Comparison of ENCODE assay signal across 20 mouse cellular contexts in the genomic region with DNA sequence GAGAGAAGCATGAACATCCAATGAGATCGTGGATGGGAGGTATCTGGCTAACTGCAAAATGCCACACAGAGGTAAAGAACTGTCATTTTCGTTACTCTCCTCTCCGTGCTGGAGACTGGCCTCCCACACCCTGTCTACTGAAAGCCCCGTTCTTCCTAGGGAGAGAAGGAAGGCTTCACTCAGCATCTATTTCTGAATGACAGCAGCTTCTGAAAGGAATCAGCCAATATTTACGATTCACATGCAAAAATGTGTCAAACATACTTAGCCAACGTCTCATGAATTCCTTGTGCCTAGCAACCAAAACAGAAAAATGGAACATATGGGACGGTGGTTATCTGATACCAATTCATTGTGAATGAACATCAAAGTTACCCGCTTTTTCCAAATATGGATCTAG. TPM values are rescaled to one million over a fixed set of nuclear protein-coding genes. Genes with fewer than 3 reads are reported as not detected.
DNase-seq lines count a peak whose midpoint lies in the region; ATAC-seq and TF ChIP-seq lines count a peak whose summit lies in the region.
"Had no signal": no experiment of that assay in that cellular context is flagged by ENCODE, and none has a peak within 500 bp of the region (broad histone marks: within the 10 kb centered on the region; RNA-seq: fewer than 3 reads in every experiment).

No protein-coding gene starts in this region.

- peak; percentile 50 for DNase-seq in forebrain, postnatal 0 days
- peak; percentile 21 for DNase-seq in brain, adult 2 months (ENCODE audit: low read depth, low spot score)
- DNase-seq: adrenal gland, postnatal 10 days; cerebellum, adult 18-20 months; cerebellum, adult 9-11 months; cerebellum, postnatal 36 days; gastrocnemius, postnatal 36 days; heart, adult 11 months; heart, postnatal 36 days; kidney, adult 18-20 months had no signal

- no peaks in the 10 kb centered on the region for H3K9me3 ChIP-seq in forebrain, postnatal 0 days (ENCODE audit: low read length)
- H3K9me3 ChIP-seq in forebrain, embryonic 13.5 days (replicated peaks), result no peaks in the 10 kb centered on the region
- H3K9me3 ChIP-seq in midbrain, embryonic 16.5 days (replicated peaks; ENCODE audit: control insufficient read depth, low read length, poor library complexity, severe bottlenecking), result no peaks in the 10 kb centered on the region
- H3K9me3 ChIP-seq in midbrain, embryonic 13.5 days, result no peaks in the 10 kb centered on the region
- no peaks in the 10 kb centered on the region for H3K9me3 ChIP-seq in intestine, embryonic 15.5 days
- H3K9me3 ChIP-seq: embryonic facial prominence, embryonic 10.5 days; heart, embryonic 13.5 days; hindbrain, embryonic 12.5 days had no signal

- no peaks in the 10 kb centered on the region for H3K36me3 ChIP-seq in forebrain, postnatal 0 days (ENCODE audit: insufficient read depth)
- H3K36me3 ChIP-seq in forebrain, embryonic 13.5 days (ENCODE audit: poor library complexity, severe bottlenecking), result no peaks in the 10 kb centered on the region
- H3K36me3 ChIP-seq in midbrain, embryonic 16.5 days (ENCODE audit: control insufficient read depth, insufficient read depth, low read length), result no peaks in the 10 kb centered on the region
- H3K36me3 ChIP-seq in midbrain, embryonic 13.5 days, result no peaks in the 10 kb centered on the region
- H3K36me3 ChIP-seq in intestine, embryonic 15.5 days, result no peaks in the 10 kb centered on the region
- H3K36me3 ChIP-seq: embryonic facial prominence, embryonic 10.5 days; heart, embryonic 13.5 days; hindbrain, embryonic 12.5 days had no signal

- no peak overlapping the region for H3K27ac ChIP-seq in forebrain, postnatal 0 days (ENCODE audit: low read depth, low read length)
- no peak overlapping the region for H3K27ac ChIP-seq in forebrain, embryonic 13.5 days
- no peak overlapping the region for H3K27ac ChIP-seq in midbrain, embryonic 16.5 days (ENCODE audit: low read length)
- no peak overlapping the region for H3K27ac ChIP-seq in midbrain, embryonic 13.5 days
- H3K27ac ChIP-seq in intestine, embryonic 15.5 days, result no peak overlapping the region
- H3K27ac ChIP-seq: embryonic facial prominence, embryonic 10.5 days; heart, embryonic 13.5 days; hindbrain, embryonic 12.5 days had no signal

- WGBS in forebrain, postnatal 0 days, result 34% methylated on average over 8 of the region's 8 CpGs
- WGBS in forebrain, embryonic 13.5 days, result 71% methylated on average over 8 of the region's 8 CpGs
- 58% methylated on average over 8 of the region's 8 CpGs for whole genome bisulfite sequencing in midbrain, embryonic 16.5 days
- 68% methylated on average over 8 of the region's 8 CpGs for whole genome bisulfite sequencing in midbrain, embryonic 13.5 days
- 62% methylated on average over 8 of the region's 8 CpGs for WGBS in intestine, embryonic 15.5 days

- peak; percentile 65 for ATAC-seq in forebrain, postnatal 0 days
- no peak for ATAC-seq in forebrain, embryonic 13.5 days
- 0 out of 2 replicates have a peak, but pooled peaks have one; percentile 21 for ATAC-seq in midbrain, embryonic 16.5 days
- no peak for ATAC-seq in midbrain, embryonic 13.5 days
- no peak for ATAC-seq in intestine, embryonic 15.5 days

- no peaks in the 10 kb centered on the region for H3K27me3 ChIP-seq in forebrain, postnatal 0 days (ENCODE audit: insufficient read depth, low read length)
- H3K27me3 ChIP-seq in forebrain, embryonic 13.5 days, result no peaks in the 10 kb centered on the region
- no peaks in the 10 kb centered on the region for H3K27me3 ChIP-seq in midbrain, embryonic 16.5 days (ENCODE audit: control insufficient read depth, insufficient read depth, low read depth, low read length)
- no peaks in the 10 kb centered on the region for H3K27me3 ChIP-seq in midbrain, embryonic 13.5 days
- no peaks in the 10 kb centered on the region for H3K27me3 ChIP-seq in intestine, embryonic 15.5 days (replicated peaks)
- H3K27me3 ChIP-seq: heart, embryonic 13.5 days; hindbrain, embryonic 12.5 days had no signal

- no peak overlapping the region for H3K4me3 ChIP-seq in forebrain, postnatal 0 days (ENCODE audit: low read depth, low read length)
- H3K4me3 ChIP-seq in forebrain, embryonic 13.5 days, result no peak overlapping the region
- no peak overlapping the region for H3K4me3 ChIP-seq in midbrain, embryonic 16.5 days (ENCODE audit: low read depth, low read length)
- no peak overlapping the region for H3K4me3 ChIP-seq in midbrain, embryonic 13.5 days (replicated peaks)
- H3K4me3 ChIP-seq in intestine, embryonic 15.5 days (replicated peaks), result no peak overlapping the region
- H3K4me3 ChIP-seq: embryonic facial prominence, embryonic 10.5 days; heart, embryonic 13.5 days; hindbrain, embryonic 12.5 days had no signal

- no peak overlapping the region for H3K9ac ChIP-seq in forebrain, postnatal 0 days
- no peak overlapping the region for H3K9ac ChIP-seq in forebrain, embryonic 13.5 days
- no peak overlapping the region for H3K9ac ChIP-seq in midbrain, embryonic 16.5 days (ENCODE audit: low read depth, low read length)
- H3K9ac ChIP-seq in midbrain, embryonic 13.5 days (replicated peaks), result no peak overlapping the region
- H3K9ac ChIP-seq in intestine, embryonic 15.5 days, result no peak overlapping the region
- H3K9ac ChIP-seq: heart, embryonic 13.5 days; hindbrain, embryonic 12.5 days had no signal

- no peak overlapping the region for H3K4me2 ChIP-seq in forebrain, postnatal 0 days (ENCODE audit: low read depth)
- H3K4me2 ChIP-seq in forebrain, embryonic 13.5 days, result no peak overlapping the region
- no peak overlapping the region for H3K4me2 ChIP-seq in midbrain, embryonic 16.5 days (ENCODE audit: low read length)
- no peak overlapping the region for H3K4me2 ChIP-seq in midbrain, embryonic 13.5 days (replicated peaks)
- H3K4me2 ChIP-seq in intestine, embryonic 15.5 days (replicated peaks), result no peak overlapping the region
- H3K4me2 ChIP-seq: heart, embryonic 13.5 days; hindbrain, embryonic 12.5 days had no signal

- TF ChIP-seq CTCF in forebrain, postnatal 0 days (IDR thresholded peaks at IDR 0.05; ENCODE audit: low read depth), result no peak

- peaks cover 5% of the 10 kb centered on the region; the same call in 1 of the 2 replicates for H3K4me1 ChIP-seq in forebrain, postnatal 0 days (ENCODE audit: insufficient read depth)
- H3K4me1 ChIP-seq in forebrain, embryonic 13.5 days, result no peaks in the 10 kb centered on the region
- no peaks in the 10 kb centered on the region for H3K4me1 ChIP-seq in midbrain, embryonic 16.5 days (ENCODE audit: control insufficient read depth, insufficient read depth, low read length)
- 0 out of 2 replicates have a peak, but pooled peaks cover 7% of the 10 kb centered on the region for H3K4me1 ChIP-seq in midbrain, embryonic 13.5 days (replicated peaks)
- no peaks in the 10 kb centered on the region for H3K4me1 ChIP-seq in intestine, embryonic 15.5 days (replicated peaks)
- H3K4me1 ChIP-seq: embryonic facial prominence, embryonic 10.5 days; heart, embryonic 13.5 days; hindbrain, embryonic 12.5 days had no signal

RNA-seq across cellular contexts. Expression of gene Gjd2, which starts 15.9 kb away (rescaled TPM):
- total RNA-seq in forebrain, postnatal 0 days (2014; rRNA removed), result 26.4 and 37.7 TPM in 2 replicates
- polyA plus RNA-seq in forebrain, postnatal 0 days (2015; fragmentation: Nextera tagmentation; extraction: Ambion mirVana), result 4.2 and 6.6 TPM in 2 replicates
- polyA plus RNA-seq in forebrain, embryonic 13.5 days (2015; fragmentation: Nextera tagmentation; extraction: Ambion mirVana), result 2.0 and 3.5 TPM in 2 replicates
- polyA plus RNA-seq in midbrain, embryonic 16.5 days (2015; fragmentation: Nextera tagmentation; extraction: Ambion mirVana), result 10.5 and 11.9 TPM in 2 replicates
- polyA plus RNA-seq in midbrain, embryonic 13.5 days (2015; fragmentation: Nextera tagmentation; extraction: Ambion mirVana), result 5.5 and 6.4 TPM in 2 replicates
- polyA plus RNA-seq in intestine, embryonic 15.5 days (2015; fragmentation: Nextera tagmentation; extraction: Ambion mirVana), result 0.71 and 0.80 TPM in 2 replicates
- total RNA-seq: ES-E14; gastrocnemius, adult 8-10 months; gastrocnemius, postnatal 36 days; heart, postnatal 36 days had no signal
- polyA plus RNA-seq: heart, embryonic 13.5 days; heart, postnatal 0 days had no signal

RNA-seq across cellular contexts. Expression of gene Actc1, which starts 55.9 kb away (rescaled TPM):
- total RNA-seq in forebrain, postnatal 0 days (2014; rRNA removed), result 0.46 and 1.4 TPM in 2 replicates
- 0.17 and 0.19 TPM in 2 replicates for polyA plus RNA-seq in forebrain, postnatal 0 days (2015; fragmentation: Nextera tagmentation; extraction: Ambion mirVana)
- polyA plus RNA-seq in forebrain, embryonic 13.5 days (2015; fragmentation: Nextera tagmentation; extraction: Ambion mirVana), result 2.7 and 38.5 TPM in 2 replicates
- polyA plus RNA-seq in midbrain, embryonic 16.5 days (2015; fragmentation: Nextera tagmentation; extraction: Ambion mirVana), result 0.51 and 0.97 TPM in 2 replicates
- polyA plus RNA-seq in midbrain, embryonic 13.5 days (2015; fragmentation: Nextera tagmentation; extraction: Ambion mirVana), result 1.0 and 4.1 TPM in 2 replicates
- 33.5 and 40.1 TPM in 2 replicates for polyA plus RNA-seq in intestine, embryonic 15.5 days (2015; fragmentation: Nextera tagmentation; extraction: Ambion mirVana)

Comparison
In these comparisons a context has a peak if more than half of its experiments do, and no peak if none do; other contexts are left out.
1. ATAC-seq: peak in forebrain, postnatal 0 days (single experiment) and midbrain, embryonic 16.5 days (single experiment); none in forebrain, embryonic 13.5 days (single experiment), midbrain, embryonic 13.5 days (single experiment) and intestine, embryonic 15.5 days (single experiment).